Mouse (Mus musculus): ENCODE results near the gene Olfr1280. TPM values are rescaled to one million over a fixed set of nuclear protein-coding genes. Genes with fewer than 3 reads are reported as not detected.
"Not testable (repeated sequence)": the region's sequence is repeated elsewhere in the genome, so short reads cannot be mapped to it uniquely, and the experiment has no call there.

Gene Olfr1280
- not detected in 2 replicates for polyA plus RNA-seq (2016; fragmentation: Nextera tagmentation; extraction: Ambion mirVana)

GRCm38 (mm10) chr2:111313717-111314116, at the start of gene Olfr1280:
Olfr1280 (plus strand) TSS chr2:111314017.
- no peak within 1 kb of the TSS for H3K27ac ChIP-seq (replicated peaks)
- H3K9ac ChIP-seq (replicated peaks) = no peak within 1 kb of the TSS
- H3K27me3 ChIP-seq = no peaks in the 10 kb centered on the region
- ATAC-seq (ENCODE audit: low FRiP score, low read depth) = no peak
- H3K4me2 ChIP-seq (replicated peaks) = no peak within 1 kb of the TSS
- H3K36me3 ChIP-seq = no peaks in the 10 kb centered on the region
- no peaks in the 10 kb centered on the region for H3K4me1 ChIP-seq
- H3K4me3 ChIP-seq = no peak within 1 kb of the TSS
- H3K9me3 ChIP-seq = no peaks in the 10 kb centered on the region

DNA sequence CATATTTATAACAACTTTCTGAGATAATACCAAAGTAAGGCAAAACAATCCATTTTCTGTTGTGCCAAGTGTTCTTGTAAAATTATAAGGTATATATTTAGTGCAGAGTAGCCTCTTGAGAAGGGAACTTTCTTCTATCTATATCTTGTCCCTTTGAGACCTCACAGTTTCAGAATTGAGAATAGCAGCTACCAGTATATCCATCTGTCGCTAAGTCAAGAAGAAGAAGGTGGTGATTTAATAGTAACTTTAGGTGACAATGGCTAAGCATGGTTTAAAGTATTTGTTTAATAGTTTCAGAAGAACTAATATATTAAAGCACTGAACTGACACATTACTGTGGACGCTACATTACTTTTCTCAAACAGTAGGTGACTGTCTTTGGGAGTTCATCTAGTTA, 39.8 kb upstream of the Olfr1280 start, which contains the start of gene Olfr1277:
Olfr1277 (minus strand) TSS at position 101 of the 400 bp plus-strand sequence.
- Histone ChIP-seq H3K9me3 (no peaks in the 10 kb centered on the region), H3K4me2 (replicated peaks) (no peak within 1 kb of the TSS), H3K4me3 (no peak within 1 kb of the TSS), H3K27me3 (no peaks in the 10 kb centered on the region), H3K27ac (replicated peaks) (no peak within 1 kb of the TSS), H3K4me1 (no peaks in the 10 kb centered on the region), H3K9ac (replicated peaks) (no peak within 1 kb of the TSS), H3K36me3 (no peaks in the 10 kb centered on the region)
- ATAC-seq (ENCODE audit: low FRiP score, low read depth) = no peak
- WGBS = 90% methylated on average over 2 of the region's 2 CpGs

DNA sequence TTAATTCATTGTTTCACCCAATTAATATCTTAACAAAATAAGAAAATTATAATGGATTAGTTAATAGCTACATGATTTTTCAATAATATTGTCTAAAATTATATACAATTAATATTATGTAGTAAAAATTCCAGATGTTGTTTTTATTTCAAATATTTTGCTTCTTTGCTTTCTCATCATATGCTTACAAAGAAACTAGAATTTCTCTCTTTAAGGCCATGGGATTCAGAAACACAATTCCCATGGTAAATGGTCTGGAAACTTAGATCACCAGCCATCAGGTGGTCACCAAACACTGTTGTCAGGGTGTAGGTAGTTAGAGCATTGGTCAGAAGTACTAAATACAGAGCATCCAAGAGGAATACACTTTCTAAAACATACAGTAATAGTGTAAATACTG, 24.0 kb upstream of the Olfr1280 start, which contains the start of gene Olfr1278:
Olfr1278 (plus strand) TSS at position 301 of the 400 bp plus-strand sequence.
- Histone ChIP-seq H3K27ac (replicated peaks) (no peak within 1 kb of the TSS), H3K27me3 (no peaks in the 10 kb centered on the region), H3K4me3 (no peak within 1 kb of the TSS), H3K9ac (replicated peaks) (no peak within 1 kb of the TSS), H3K4me1 (no peaks in the 10 kb centered on the region), H3K4me2 (replicated peaks) (no peak within 1 kb of the TSS), H3K9me3 (no peaks in the 10 kb centered on the region), H3K36me3 (no peaks in the 10 kb centered on the region)
- ATAC-seq (ENCODE audit: low FRiP score, low read depth) = no peak

DNA sequence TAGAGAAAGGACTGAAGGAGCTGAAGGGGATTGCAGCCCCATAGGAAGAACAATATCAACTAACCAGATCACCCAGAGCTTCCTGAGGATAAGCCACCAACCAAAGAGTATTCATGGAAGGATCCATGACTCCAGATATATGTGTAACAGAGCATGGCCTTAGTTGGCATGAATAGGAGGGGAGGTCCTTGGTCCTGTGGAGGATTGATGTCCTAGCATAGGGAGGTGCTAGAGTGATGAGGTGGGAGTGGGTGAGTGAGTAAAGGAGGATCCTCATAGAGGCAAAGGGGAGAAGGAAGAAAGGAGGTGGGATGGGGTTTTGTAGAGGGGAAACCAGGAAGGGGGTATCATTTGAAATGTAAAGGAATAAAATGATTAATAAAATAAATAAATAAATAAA, 15.3 kb upstream of the Olfr1280 start:
- no peak overlapping the region for H3K27ac ChIP-seq (replicated peaks)
- no peak overlapping the region for H3K4me2 ChIP-seq (replicated peaks)
- H3K9me3 ChIP-seq = no peaks in the 10 kb centered on the region
- H3K4me1 ChIP-seq = no peaks in the 10 kb centered on the region
- H3K27me3 ChIP-seq = no peaks in the 10 kb centered on the region
- H3K9ac ChIP-seq (replicated peaks) = no peak overlapping the region
- ATAC-seq (ENCODE audit: low FRiP score, low read depth) = no peak
- no peak overlapping the region for H3K4me3 ChIP-seq
- no peaks in the 10 kb centered on the region for H3K36me3 ChIP-seq

GRCm38 (mm10) chr2:111300374-111300773, 13.4 kb upstream of the Olfr1280 start, which contains the start of gene Olfr1279:
Olfr1279 (plus strand) TSS chr2:111300635.
- Histone ChIP-seq H3K9ac (replicated peaks) (no peak within 1 kb of the TSS), H3K9me3 (no peaks in the 10 kb centered on the region), H3K36me3 (no peaks in the 10 kb centered on the region), H3K4me3 (no peak within 1 kb of the TSS), H3K4me2 (replicated peaks) (no peak within 1 kb of the TSS), H3K27ac (replicated peaks) (no peak within 1 kb of the TSS), H3K27me3 (no peaks in the 10 kb centered on the region), H3K4me1 (no peaks in the 10 kb centered on the region)
- no peak for ATAC-seq (ENCODE audit: low FRiP score, low read depth)

DNA sequence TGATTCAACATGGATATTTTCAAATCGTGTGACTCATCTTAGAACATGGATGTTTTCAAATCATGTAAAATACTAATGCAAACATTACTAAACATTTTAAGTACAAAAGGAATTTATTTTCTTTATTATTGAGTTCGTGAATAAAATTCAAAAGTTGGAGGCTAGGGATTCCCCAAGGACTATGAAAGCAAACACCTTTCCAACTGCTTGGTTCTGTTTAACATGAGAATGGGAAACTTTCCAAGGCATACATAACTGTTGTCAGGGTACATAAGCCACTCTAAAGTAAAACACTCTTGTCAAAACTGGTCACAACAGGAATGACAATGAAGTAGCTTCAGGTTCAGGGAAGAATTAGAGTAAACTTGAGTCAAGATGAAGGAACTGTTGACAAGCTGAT, 12.4 kb downstream of the Olfr1280 start, which contains the start of gene Olfr1281:
Olfr1281 (plus strand) TSS at position 301 of the 400 bp plus-strand sequence.
- H3K9me3 ChIP-seq = no peaks in the 10 kb centered on the region
- H3K36me3 ChIP-seq = no peaks in the 10 kb centered on the region
- H3K4me3 ChIP-seq = no peak within 1 kb of the TSS
- WGBS = 81% methylated on average over 2 of the region's 2 CpGs
- H3K4me1 ChIP-seq = no peaks in the 10 kb centered on the region
- no peak within 1 kb of the TSS for H3K9ac ChIP-seq (replicated peaks)
- no peak within 1 kb of the TSS for H3K27ac ChIP-seq (replicated peaks)
- no peak within 1 kb of the TSS for H3K4me2 ChIP-seq (replicated peaks)
- ATAC-seq (ENCODE audit: low FRiP score, low read depth) = no peak
- H3K27me3 ChIP-seq = no peaks in the 10 kb centered on the region

- H3K4me3 ChIP-seq; H3K27me3 ChIP-seq; H3K9ac ChIP-seq (replicated peaks); H3K4me1 ChIP-seq; ATAC-seq (ENCODE audit: low FRiP score, low read depth); H3K27ac ChIP-seq (replicated peaks); H3K4me2 ChIP-seq (replicated peaks); H3K36me3 ChIP-seq; H3K9me3 ChIP-seq: not testable (repeated sequence)
- WGBS = 90% methylated on average over 5 of the region's 5 CpGs
Observed at GRCm38 (mm10) chr2:111333721-111334120, 19.9 kb downstream of the Olfr1280 start.

DNA sequence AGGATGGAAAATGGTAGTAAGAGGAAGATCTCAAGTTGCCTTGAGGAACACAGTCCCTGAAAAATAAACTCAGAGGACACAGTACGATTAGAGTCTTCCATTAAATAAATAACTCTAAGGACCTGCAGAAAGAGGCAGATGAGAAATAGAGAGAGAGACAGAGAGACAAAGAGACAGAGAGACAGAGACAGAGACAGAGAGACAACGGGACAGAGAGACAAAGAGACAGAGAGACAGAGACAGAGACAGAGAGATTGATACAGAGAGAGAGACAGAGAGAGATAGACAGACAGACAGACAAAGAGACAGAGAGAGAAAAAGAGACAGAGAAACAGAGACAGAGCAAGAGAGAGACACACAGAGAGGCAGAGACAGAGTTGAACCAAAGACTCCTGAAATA, 22.2 kb downstream of the Olfr1280 start, which contains the start of gene Olfr1282:
Olfr1282 (minus strand) TSS at position 101 of the 400 bp plus-strand sequence.
- Histone ChIP-seq H3K4me3 (no peak within 1 kb of the TSS), H3K4me2 (replicated peaks) (no peak within 1 kb of the TSS), H3K27me3 (no peaks in the 10 kb centered on the region), H3K27ac (replicated peaks) (no peak within 1 kb of the TSS), H3K36me3 (no peaks in the 10 kb centered on the region), H3K9ac (replicated peaks) (no peak within 1 kb of the TSS), H3K9me3 (no peaks in the 10 kb centered on the region), H3K4me1 (no peaks in the 10 kb centered on the region)
- WGBS = 75% methylated on average over 2 of the region's 2 CpGs
- no peak for ATAC-seq (ENCODE audit: low FRiP score, low read depth)

GRCm38 (mm10) chr2:111366490-111366889, 52.7 kb downstream of the Olfr1280 start, which contains the start of gene Olfr1283:
Olfr1283 (plus strand) TSS chr2:111366790.
- no peaks in the 10 kb centered on the region for H3K36me3 ChIP-seq
- H3K9ac ChIP-seq (replicated peaks) = no peak within 1 kb of the TSS
- no peak within 1 kb of the TSS for H3K4me2 ChIP-seq (replicated peaks)
- WGBS = 74% methylated on average over 2 of the region's 2 CpGs
- no peaks in the 10 kb centered on the region for H3K4me1 ChIP-seq
- no peak within 1 kb of the TSS for H3K4me3 ChIP-seq
- no peak for ATAC-seq (ENCODE audit: low FRiP score, low read depth)
- no peak within 1 kb of the TSS for H3K27ac ChIP-seq (replicated peaks)
- no peaks in the 10 kb centered on the region for H3K9me3 ChIP-seq
- H3K27me3 ChIP-seq = no peaks in the 10 kb centered on the region

- H3K4me1 ChIP-seq = no peaks in the 10 kb centered on the region
- no peaks in the 10 kb centered on the region for H3K36me3 ChIP-seq
- H3K27ac ChIP-seq (replicated peaks) = no peak within 1 kb of the TSS
- no peaks in the 10 kb centered on the region for H3K9me3 ChIP-seq
- H3K9ac ChIP-seq (replicated peaks) = no peak within 1 kb of the TSS
- H3K4me2 ChIP-seq (replicated peaks) = no peak within 1 kb of the TSS
- no peak within 1 kb of the TSS for H3K4me3 ChIP-seq
- H3K27me3 ChIP-seq = no peaks in the 10 kb centered on the region
- 91% methylated on average over 1 of the region's 1 CpGs for WGBS
- ATAC-seq (ENCODE audit: low FRiP score, low read depth) = no peak
Observed at GRCm38 (mm10) chr2:111375222-111375621, 61.4 kb downstream of the Olfr1280 start, which contains the start of gene Olfr1284. Olfr1284 (plus strand) TSS chr2:111375522.

Other genes with a start within 250 kb of the Olfr1280 start
- gene Gm13941, start 208.0 kb upstream of the Olfr1280 start, polyA plus RNA-seq (2016; fragmentation: Nextera tagmentation; extraction: Ambion mirVana) = not detected in 2 replicates
- not detected in 2 replicates for gene Gm15130, start 161.1 kb upstream of the Olfr1280 start, polyA plus RNA-seq (2016; fragmentation: Nextera tagmentation; extraction: Ambion mirVana)
- gene 4930430A15Rik, start 84.4 kb upstream of the Olfr1280 start, polyA plus RNA-seq (2016; fragmentation: Nextera tagmentation; extraction: Ambion mirVana) = not detected in 2 replicates
- gene Olfr1275, start 78.7 kb upstream of the Olfr1280 start, polyA plus RNA-seq (2016; fragmentation: Nextera tagmentation; extraction: Ambion mirVana) = not detected in 2 replicates
- gene Olfr1276, start 59.5 kb upstream of the Olfr1280 start, polyA plus RNA-seq (2016; fragmentation: Nextera tagmentation; extraction: Ambion mirVana) = not detected in 2 replicates
- gene Olfr1277, start 39.9 kb upstream of the Olfr1280 start, polyA plus RNA-seq (2016; fragmentation: Nextera tagmentation; extraction: Ambion mirVana) = not detected in 2 replicates
- gene Olfr1278, start 23.9 kb upstream of the Olfr1280 start, polyA plus RNA-seq (2016; fragmentation: Nextera tagmentation; extraction: Ambion mirVana) = not detected in 2 replicates
- gene Olfr1279, start 13.4 kb upstream of the Olfr1280 start, polyA plus RNA-seq (2016; fragmentation: Nextera tagmentation; extraction: Ambion mirVana) = not detected in 2 replicates
- gene Olfr1281, start 12.5 kb downstream of the Olfr1280 start, polyA plus RNA-seq (2016; fragmentation: Nextera tagmentation; extraction: Ambion mirVana) = not detected in 2 replicates
- not detected in 2 replicates for gene Olfr1282, start 22.1 kb downstream of the Olfr1280 start, polyA plus RNA-seq (2016; fragmentation: Nextera tagmentation; extraction: Ambion mirVana)
- gene Olfr1283, start 52.8 kb downstream of the Olfr1280 start, polyA plus RNA-seq (2016; fragmentation: Nextera tagmentation; extraction: Ambion mirVana) = not detected in 2 replicates
- gene Olfr1284, start 61.5 kb downstream of the Olfr1280 start, polyA plus RNA-seq (2016; fragmentation: Nextera tagmentation; extraction: Ambion mirVana) = not detected in 2 replicates
- gene Olfr1286, start 109.1 kb downstream of the Olfr1280 start, polyA plus RNA-seq (2016; fragmentation: Nextera tagmentation; extraction: Ambion mirVana) = not detected in 2 replicates
- gene Olfr1287, start 135.1 kb downstream of the Olfr1280 start, polyA plus RNA-seq (2016; fragmentation: Nextera tagmentation; extraction: Ambion mirVana) = not detected in 2 replicates
- not detected in 2 replicates for gene Olfr1288, start 160.1 kb downstream of the Olfr1280 start, polyA plus RNA-seq (2016; fragmentation: Nextera tagmentation; extraction: Ambion mirVana)
- gene Olfr1289, start 166.8 kb downstream of the Olfr1280 start, polyA plus RNA-seq (2016; fragmentation: Nextera tagmentation; extraction: Ambion mirVana) = not detected in 2 replicates
- gene Olfr1290, start 179.8 kb downstream of the Olfr1280 start, polyA plus RNA-seq (2016; fragmentation: Nextera tagmentation; extraction: Ambion mirVana) = not detected in 2 replicates
- gene Olfr1291-ps1, start 183.2 kb downstream of the Olfr1280 start, polyA plus RNA-seq (2016; fragmentation: Nextera tagmentation; extraction: Ambion mirVana) = not detected in 2 replicates
- gene Olfr1293-ps, start 211.2 kb downstream of the Olfr1280 start, polyA plus RNA-seq (2016; fragmentation: Nextera tagmentation; extraction: Ambion mirVana) = not detected in 2 replicates
- gene Olfr1294, start 226.3 kb downstream of the Olfr1280 start, polyA plus RNA-seq (2016; fragmentation: Nextera tagmentation; extraction: Ambion mirVana) = not detected in 2 replicates

All from midbrain, embryonic 12.5 days (tissue).